Mouse (Mus musculus): ENCODE measurements around the gene Chpf2. TPM values are rescaled to one million over a fixed set of nuclear protein-coding genes. Genes with fewer than 3 reads are reported as not detected.

The Chpf2 gene
- 39.3 and 47.2 TPM in 2 replicates for polyA plus RNA-seq (2012; rRNA removed)

DNA sequence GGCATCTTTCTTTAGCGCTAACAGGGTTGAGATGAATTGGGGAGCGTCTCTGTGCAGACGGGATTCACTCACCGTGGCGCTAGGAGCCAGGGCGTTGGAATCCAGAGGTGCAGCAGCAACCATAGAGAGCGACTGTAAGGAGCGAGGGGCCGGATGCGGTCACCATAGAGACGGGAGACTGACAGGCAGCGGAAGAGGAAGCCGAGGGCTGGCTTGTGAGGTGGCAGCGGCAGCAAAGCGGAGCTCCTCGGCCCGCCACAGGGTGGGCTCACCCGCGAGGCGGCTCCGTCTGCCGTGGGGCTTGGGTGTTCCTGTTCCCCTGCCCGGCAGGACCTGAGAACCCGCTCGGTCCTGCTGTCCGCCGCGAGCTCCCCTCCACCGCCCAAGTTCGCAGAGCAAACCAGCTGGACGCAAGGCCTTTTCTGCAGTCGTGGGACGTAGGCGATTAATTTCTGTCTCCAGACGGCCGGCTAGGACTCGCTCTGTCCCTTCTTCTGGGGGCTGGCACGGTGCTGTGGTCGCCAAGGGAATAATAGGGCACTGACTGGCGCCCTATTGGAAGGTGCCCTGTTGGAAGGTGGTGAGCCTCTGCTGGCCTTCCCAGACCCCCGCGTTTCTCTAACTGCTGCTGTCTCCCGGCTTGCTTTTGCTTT lies at the start of gene Chpf2:
Gene Chpf2 (plus strand): TSS at position 195 of the 653 bp plus-strand sequence.
- under 1% methylated on average over 43 of the region's 43 CpGs for WGBS
- TF ChIP-seq POLR2A (IDR thresholded peaks at IDR 0.05; ENCODE audit: borderline replicate concordance, extremely low read depth, low read depth, low read length) (peak; percentile 63; the same call in 1 of the 2 replicates), CTCF (IDR thresholded peaks at IDR 0.05; ENCODE audit: insufficient read depth, low read length) (no peak)
- H3K4me3 ChIP-seq (replicated peaks; ENCODE audit: extremely low read depth, low read depth, low read length), result peak within 1 kb of the TSS; percentile 79
- peak; percentile 79 for DNase-seq
- H3K4me1 ChIP-seq (ENCODE audit: control insufficient read depth, insufficient read depth, low read length), result peaks cover 3% of the 10 kb centered on the region; the same call in 1 of the 2 replicates

DNA sequence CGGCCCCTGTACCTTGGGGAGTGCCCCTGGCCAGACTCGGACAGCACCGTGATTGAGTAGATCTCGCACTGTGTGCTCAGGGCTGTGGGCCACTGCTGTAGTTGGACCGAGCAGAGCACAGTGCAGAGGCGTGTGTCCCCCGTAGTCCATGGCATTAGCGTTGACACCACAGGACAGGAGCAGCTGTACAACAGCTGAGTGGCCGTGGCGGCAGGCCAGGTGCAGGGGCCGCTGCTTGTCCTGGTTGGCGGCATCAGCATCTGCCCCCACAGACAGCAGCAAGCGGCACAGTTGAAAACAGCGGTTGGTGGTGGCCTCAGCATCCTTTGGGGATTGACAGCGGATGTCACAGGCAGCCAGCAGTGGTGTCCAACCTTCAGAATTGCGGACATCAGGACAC lies 48.9 kb upstream of the Chpf2 start:
- WGBS, result 60% methylated on average over 16 of the region's 16 CpGs
- H3K4me3 ChIP-seq (replicated peaks; ENCODE audit: extremely low read depth, low read depth, low read length), result no peak overlapping the region
- no peak for DNase-seq
- TF ChIP-seq CTCF (IDR thresholded peaks at IDR 0.05; ENCODE audit: insufficient read depth, low read length) (no peak), POLR2A (IDR thresholded peaks at IDR 0.05; ENCODE audit: borderline replicate concordance, extremely low read depth, low read depth, low read length) (no peak)
- peaks cover 6% of the 10 kb centered on the region for H3K4me1 ChIP-seq (ENCODE audit: control insufficient read depth, insufficient read depth, low read length)

DNA sequence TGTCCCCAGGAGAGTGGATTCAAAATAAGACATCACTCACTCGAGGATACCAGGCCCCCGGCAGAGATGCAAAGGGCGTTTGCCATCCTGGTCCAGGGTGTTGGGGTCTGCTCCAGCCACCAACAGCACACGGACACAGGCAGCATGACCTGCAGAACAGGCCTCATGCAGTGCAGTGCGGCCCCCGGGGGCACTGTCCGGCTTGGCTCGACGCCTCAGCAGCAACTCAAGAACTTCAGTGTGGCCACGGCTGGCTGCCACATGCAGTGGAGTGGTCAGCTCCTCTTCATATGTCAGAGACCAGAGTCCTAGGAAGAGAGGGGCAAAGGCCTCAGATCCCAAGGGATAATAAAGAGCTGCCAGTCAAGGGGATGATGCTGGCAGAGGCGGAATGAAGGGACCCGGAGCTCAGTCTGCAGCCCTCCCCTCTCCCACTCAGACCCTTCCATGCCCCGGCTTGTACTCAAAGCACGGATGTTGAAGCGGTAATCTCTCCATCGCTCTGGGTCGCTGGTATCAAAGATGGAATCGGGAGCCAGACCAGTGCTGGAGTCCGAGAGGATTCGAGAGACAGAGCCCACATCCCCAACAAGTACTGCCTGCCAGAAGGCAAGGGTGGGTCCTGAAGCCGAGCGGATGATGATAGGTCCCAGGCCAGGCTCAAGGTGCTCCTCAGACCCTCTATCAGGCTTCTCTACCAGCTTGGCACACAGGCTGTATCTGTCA lies 46.8 kb upstream of the Chpf2 start:
- no peak for DNase-seq
- Histone ChIP-seq H3K4me3 (replicated peaks; ENCODE audit: extremely low read depth, low read depth, low read length) (no peak overlapping the region), H3K4me1 (ENCODE audit: control insufficient read depth, insufficient read depth, low read length) (peaks cover 6% of the 10 kb centered on the region)
- TF ChIP-seq POLR2A (IDR thresholded peaks at IDR 0.05; ENCODE audit: borderline replicate concordance, extremely low read depth, low read depth, low read length) (no peak), CTCF (IDR thresholded peaks at IDR 0.05; ENCODE audit: insufficient read depth, low read length) (no peak)
- 86% methylated on average over 22 of the region's 22 CpGs for WGBS

DNA sequence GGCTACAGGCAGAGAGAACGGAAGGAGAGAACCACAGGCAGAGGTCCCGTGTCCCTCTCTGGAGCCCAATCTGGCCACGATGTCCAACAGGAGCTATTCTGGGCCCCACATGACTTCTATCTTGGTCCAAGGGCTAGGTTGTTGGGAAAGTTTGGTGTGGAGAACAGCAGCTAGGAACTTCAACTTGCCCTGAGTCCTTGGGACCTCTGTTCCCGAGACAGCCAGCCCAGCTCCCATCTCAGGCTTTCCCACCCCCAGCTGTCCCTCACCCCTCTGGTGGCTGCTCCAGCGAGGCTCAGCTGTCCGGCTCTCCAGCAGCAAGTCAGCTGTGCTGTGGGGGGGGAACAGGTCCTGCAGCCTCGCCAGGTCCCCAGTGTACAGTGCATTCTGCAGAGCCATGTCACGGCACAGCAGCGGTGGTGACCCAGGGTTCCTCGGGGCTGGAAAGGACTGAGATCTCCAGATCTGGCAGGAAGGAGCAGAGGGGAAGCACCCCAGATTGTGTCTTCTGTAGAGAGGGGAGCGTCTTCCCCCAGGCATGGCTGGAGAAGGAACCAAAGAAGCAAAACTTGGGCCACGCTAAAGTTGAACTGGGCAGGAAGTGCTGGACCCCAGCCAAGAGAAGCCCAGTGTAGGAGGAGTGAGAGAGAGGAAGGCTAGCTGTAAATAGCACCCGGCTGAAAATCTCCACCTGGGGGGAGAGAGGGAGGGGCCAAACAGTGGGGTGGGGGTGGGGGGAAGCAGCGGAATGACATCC lies 46.0 kb upstream of the Chpf2 start, which contains the start of gene Asb10:
Gene Asb10 (minus strand): TSS at position 592 of the 757 bp plus-strand sequence.
- DNase-seq, result peak; percentile 33
- 19% methylated on average over 14 of the region's 14 CpGs for WGBS
- no peak for TF ChIP-seq POLR2A (IDR thresholded peaks at IDR 0.05; ENCODE audit: borderline replicate concordance, extremely low read depth, low read depth, low read length)
- Histone ChIP-seq H3K4me3 (replicated peaks; ENCODE audit: extremely low read depth, low read depth, low read length) (no peak within 1 kb of the TSS), H3K4me1 (ENCODE audit: control insufficient read depth, insufficient read depth, low read length) (peaks cover 6% of the 10 kb centered on the region)

DNA sequence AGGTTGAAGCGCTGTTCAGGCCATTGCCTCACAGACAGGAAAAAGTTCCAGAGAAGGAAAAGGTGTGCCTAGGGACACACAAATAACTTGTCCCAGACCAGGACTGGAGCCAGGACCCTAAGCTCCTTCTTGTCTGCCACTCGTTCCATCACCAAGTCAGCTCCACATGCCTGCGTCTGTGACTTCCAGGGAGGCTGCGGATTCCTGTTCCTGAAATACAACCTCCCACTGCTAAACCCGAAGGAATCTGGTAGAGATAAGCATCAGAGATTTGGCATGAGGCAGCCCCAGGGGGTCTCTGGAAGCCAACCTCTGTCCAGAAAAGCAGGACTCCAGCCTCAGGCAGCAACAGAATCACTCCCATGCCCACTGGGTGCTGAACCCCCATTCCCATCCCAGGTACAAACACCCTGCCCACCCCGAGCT lies 45.4 kb upstream of the Chpf2 start:
- TF ChIP-seq POLR2A (IDR thresholded peaks at IDR 0.05; ENCODE audit: borderline replicate concordance, extremely low read depth, low read depth, low read length) (no peak), CTCF (IDR thresholded peaks at IDR 0.05; ENCODE audit: insufficient read depth, low read length) (no peak)
- H3K4me3 ChIP-seq (replicated peaks; ENCODE audit: extremely low read depth, low read depth, low read length), result no peak overlapping the region
- DNase-seq, result no peak
- 13% methylated on average over 6 of the region's 6 CpGs for WGBS
- H3K4me1 ChIP-seq (ENCODE audit: control insufficient read depth, insufficient read depth, low read length), result peaks cover 6% of the 10 kb centered on the region

DNA sequence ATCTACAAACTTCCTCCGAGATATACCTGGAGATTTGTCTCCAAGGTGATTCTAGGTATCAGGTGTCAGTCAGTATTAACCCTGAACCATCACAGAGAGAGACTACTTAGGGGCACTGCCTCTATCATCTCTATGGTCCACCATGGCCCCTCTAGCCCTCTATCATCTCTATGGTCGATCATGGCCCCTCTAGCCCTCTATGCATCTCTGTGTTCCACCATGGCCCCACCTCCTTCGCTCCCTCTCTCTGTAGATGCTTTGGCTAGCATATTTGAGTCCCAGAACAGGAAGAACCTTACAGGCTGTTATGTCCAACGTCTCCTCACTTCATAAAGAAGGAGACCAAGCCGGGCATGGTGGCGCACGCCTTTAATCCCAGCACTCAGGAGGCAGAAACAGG lies 43.9 kb upstream of the Chpf2 start:
- DNase-seq, result no peak
- TF ChIP-seq CTCF (IDR thresholded peaks at IDR 0.05; ENCODE audit: insufficient read depth, low read length) (no peak), POLR2A (IDR thresholded peaks at IDR 0.05; ENCODE audit: borderline replicate concordance, extremely low read depth, low read depth, low read length) (no peak)
- H3K4me3 ChIP-seq (replicated peaks; ENCODE audit: extremely low read depth, low read depth, low read length), result no peak overlapping the region
- H3K4me1 ChIP-seq (ENCODE audit: control insufficient read depth, insufficient read depth, low read length), result peaks cover 6% of the 10 kb centered on the region
- WGBS, result 79% methylated on average over 7 of the region's 7 CpGs

DNA sequence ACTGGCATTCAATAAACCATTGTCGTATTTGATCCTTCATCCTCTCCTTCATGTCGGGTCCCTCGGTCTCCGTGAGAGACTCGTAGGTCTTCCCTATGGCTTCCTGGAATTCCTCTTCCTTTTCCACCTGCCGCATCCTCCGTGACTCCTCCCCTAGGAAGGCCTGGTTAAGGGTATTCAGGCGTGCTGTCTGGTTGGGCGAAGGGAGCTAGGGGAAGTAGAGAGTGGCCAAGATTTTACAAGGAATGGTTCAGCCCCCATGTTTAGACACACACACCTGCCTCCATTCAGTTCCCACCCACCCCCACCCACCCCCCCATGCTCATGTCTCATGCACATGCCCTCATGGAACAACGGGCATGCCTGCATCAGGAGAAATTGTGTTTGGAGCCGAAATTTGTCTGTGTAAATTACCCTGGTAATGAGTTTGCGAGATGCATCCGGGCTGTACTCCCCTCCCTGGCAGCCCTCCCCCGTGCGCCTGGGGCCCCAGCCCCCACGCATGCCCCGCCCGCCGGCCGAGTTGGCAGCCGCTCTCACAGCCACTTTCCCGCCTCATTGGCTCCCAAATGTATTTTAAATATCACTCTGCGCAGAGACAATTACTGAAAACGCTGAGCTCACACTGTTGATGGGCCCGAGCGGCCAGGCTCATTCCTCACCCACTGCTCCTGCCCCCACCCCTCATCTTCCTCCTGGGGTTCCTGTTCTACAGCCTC lies 35.8 kb upstream of the Chpf2 start:
- TF ChIP-seq POLR2A (IDR thresholded peaks at IDR 0.05; ENCODE audit: borderline replicate concordance, extremely low read depth, low read depth, low read length), result no peak
- TF ChIP-seq CTCF (IDR thresholded peaks at IDR 0.05; ENCODE audit: insufficient read depth, low read length), result no peak
- WGBS, result 23% methylated on average over 26 of the region's 26 CpGs
- H3K4me3 ChIP-seq (replicated peaks; ENCODE audit: extremely low read depth, low read depth, low read length), result no peak overlapping the region
- DNase-seq, result no peak
- no peaks in the 10 kb centered on the region for H3K4me1 ChIP-seq (ENCODE audit: control insufficient read depth, insufficient read depth, low read length)

DNA sequence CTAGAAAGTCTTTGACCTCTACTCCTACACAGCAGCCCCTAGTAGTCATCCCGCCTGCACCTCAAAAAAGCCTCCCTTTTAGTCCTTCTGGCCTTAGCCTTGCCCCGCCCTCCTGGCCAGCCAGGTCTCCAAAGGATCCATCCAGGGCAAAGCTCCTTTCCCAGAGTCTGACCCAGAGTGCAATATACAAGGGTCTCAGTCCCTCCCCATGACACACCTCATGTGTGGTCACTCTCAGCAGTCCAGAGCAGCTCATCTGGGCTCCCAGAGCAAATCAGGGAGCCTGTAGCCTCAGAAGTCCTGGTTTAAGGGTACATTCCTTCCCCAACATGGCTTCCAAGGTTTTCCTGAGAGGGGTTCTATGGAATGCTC lies 35.2 kb upstream of the Chpf2 start:
- WGBS, result 59% methylated on average over 2 of the region's 2 CpGs
- DNase-seq, result no peak
- Histone ChIP-seq H3K4me1 (ENCODE audit: control insufficient read depth, insufficient read depth, low read length) (no peaks in the 10 kb centered on the region), H3K4me3 (replicated peaks; ENCODE audit: extremely low read depth, low read depth, low read length) (no peak overlapping the region)
- TF ChIP-seq CTCF (IDR thresholded peaks at IDR 0.05; ENCODE audit: insufficient read depth, low read length), result no peak
- no peak for TF ChIP-seq POLR2A (IDR thresholded peaks at IDR 0.05; ENCODE audit: borderline replicate concordance, extremely low read depth, low read depth, low read length)

Measured in lung, adult 2 months (tissue).